Mouse (Mus musculus): ENCODE results near the gene Elmo1. TPM values are rescaled to one million over a fixed set of nuclear protein-coding genes. Genes with fewer than 3 reads are reported as not detected.

The Elmo1 gene
- total and polyA plus RNA-seq, 3 experiments: 5.2 to 7.6 TPM; not detected in 1

DNA sequence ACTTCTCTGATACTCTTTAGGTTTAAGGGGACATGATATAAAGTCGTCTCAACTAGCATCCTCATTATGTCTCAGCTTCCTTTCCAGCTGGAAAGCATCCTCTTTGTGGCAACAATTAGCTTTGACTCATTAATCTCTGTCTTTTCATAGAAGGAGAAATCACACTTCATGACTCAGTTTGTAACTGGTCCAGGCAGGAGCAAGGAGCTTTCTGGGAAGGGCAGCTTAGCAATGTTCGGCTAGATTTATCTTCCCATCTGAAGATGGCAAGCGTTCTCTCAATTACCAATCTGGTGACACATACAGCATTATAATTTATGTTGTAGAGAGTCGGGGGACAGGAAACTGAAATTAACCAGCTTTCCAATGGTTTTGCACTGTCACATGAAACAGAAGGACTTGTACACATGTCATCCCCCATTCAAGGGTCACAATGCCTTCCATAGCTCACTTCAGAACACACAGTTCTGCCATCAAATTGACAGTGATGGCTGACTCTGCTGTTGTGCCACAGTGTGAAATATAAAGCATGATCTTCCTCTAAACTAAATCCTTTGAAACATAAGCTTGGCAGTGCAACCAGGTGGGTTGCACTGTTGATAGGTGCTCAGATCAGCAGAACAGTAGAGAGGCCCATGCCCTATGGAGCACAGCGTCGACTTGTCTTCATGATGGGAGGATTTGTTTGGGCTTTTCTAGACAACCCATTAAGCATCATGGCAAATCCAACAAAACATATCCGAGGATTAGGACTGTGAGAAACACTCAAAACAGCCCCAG, 532.9 kb downstream of the Elmo1 start:
- no peaks in the 10 kb centered on the region for H3K27me3 ChIP-seq (ENCODE audit: control insufficient read depth in 1 of 2, insufficient read depth in 2 of 2, low read length in 2 of 2)
- H3K4me1 ChIP-seq (ENCODE audit: control insufficient read depth in 1 of 2, insufficient read depth in 2 of 2, low read length in 2 of 2): no peaks in the 10 kb centered on the region
- DNase-seq (ENCODE audit: low read depth, low spot score): no peak
- no peaks in the 10 kb centered on the region for H3K9me3 ChIP-seq (replicated peaks; ENCODE audit: insufficient read depth, low read length)
- no peaks in the 10 kb centered on the region for H3K36me3 ChIP-seq (ENCODE audit: control insufficient read depth in 1 of 2, insufficient read depth in 2 of 2, low read length in 2 of 2)
- no peak overlapping the region for H3K4me3 ChIP-seq (ENCODE audit: control insufficient read depth in 1 of 2, insufficient read depth in 1 of 2, low read depth in 2 of 2, low read length in 2 of 2)
- TF ChIP-seq ETS1 (IDR thresholded peaks at IDR 0.05; ENCODE audit: low read depth, low read length) (no peak), SMC3 (IDR thresholded peaks at IDR 0.05; ENCODE audit: low read depth, low read length) (no peak), TCF12 (IDR thresholded peaks at IDR 0.05; ENCODE audit: low read depth, low read length) (no peak), POLR2AphosphoS2 (IDR thresholded peaks at IDR 0.05; ENCODE audit: low read length) (no peak), CTCF (IDR thresholded peaks at IDR 0.05 in 2 of 3, conservative IDR thresholded peaks at IDR 0.05 in 1 of 3; ENCODE audit: control insufficient read depth in 1 of 3, insufficient read depth in 1 of 3, low read depth in 2 of 3, low read length in 3 of 3, poor library complexity in 1 of 3, severe bottlenecking in 1 of 3) (no peak), ZKSCAN1 (IDR thresholded peaks at IDR 0.05; ENCODE audit: low read depth, low read length) (no peak), ZMIZ1 (IDR thresholded peaks at IDR 0.05; ENCODE audit: low read depth, low read length) (no peak), USF2 (IDR thresholded peaks at IDR 0.05; ENCODE audit: borderline replicate concordance in 1 of 2, insufficient read depth in 1 of 2, low read depth in 1 of 2, low read length in 2 of 2) (no peak), GABPA (IDR thresholded peaks at IDR 0.05; ENCODE audit: low read depth, low read length) (no peak), NRF1 (IDR thresholded peaks at IDR 0.05; ENCODE audit: insufficient read depth, low read depth, low read length, poor library complexity, severe bottlenecking) (no peak), RAD21 (IDR thresholded peaks at IDR 0.05; ENCODE audit: low read depth, low read length) (no peak)
- H3K9ac ChIP-seq (ENCODE audit: control insufficient read depth, low read depth, low read length, poor library complexity, severe bottlenecking): no peak overlapping the region
- no peaks in the 10 kb centered on the region for H3K79me2 ChIP-seq (ENCODE audit: control insufficient read depth, insufficient read depth, low read length, poor library complexity)
- no peak overlapping the region for H3K27ac ChIP-seq (ENCODE audit: control insufficient read depth, low read depth, low read length)

DNA sequence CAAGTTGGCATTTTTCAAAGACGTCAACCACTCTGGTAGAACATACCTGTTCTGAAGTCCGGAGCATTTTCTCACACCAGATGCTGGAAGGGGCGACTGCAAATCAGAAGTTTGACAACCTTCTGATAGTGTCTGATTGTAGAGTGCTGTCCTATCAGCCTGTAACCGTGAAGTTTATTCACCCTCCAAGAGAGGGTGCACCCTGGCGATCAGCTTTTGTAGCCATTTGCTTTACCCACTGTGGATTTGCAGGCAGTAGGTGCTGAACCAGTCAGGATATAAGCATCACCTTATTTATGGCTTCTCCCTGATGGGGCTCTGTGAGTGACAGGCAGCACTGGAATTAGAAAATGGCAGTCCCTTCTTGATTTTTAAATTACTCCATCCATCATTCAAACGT, 537.4 kb downstream of the Elmo1 start:
- H3K36me3 ChIP-seq (ENCODE audit: control insufficient read depth in 1 of 2, insufficient read depth in 2 of 2, low read length in 2 of 2): no peaks in the 10 kb centered on the region
- TF ChIP-seq MAFK (IDR thresholded peaks at IDR 0.05; ENCODE audit: borderline replicate concordance, low read depth, low read length) (no peak), ZNF384 (IDR thresholded peaks at IDR 0.05; ENCODE audit: low read depth, low read length) (no peak), NELFE (IDR thresholded peaks at IDR 0.05; ENCODE audit: low read depth, low read length) (no peak), POLR2AphosphoS2 (IDR thresholded peaks at IDR 0.05; ENCODE audit: low read length) (no peak), BHLHE40 (IDR thresholded peaks at IDR 0.05; ENCODE audit: borderline replicate concordance, low read depth, low read length) (no peak)
- H3K79me2 ChIP-seq (ENCODE audit: control insufficient read depth, insufficient read depth, low read length, poor library complexity): no peaks in the 10 kb centered on the region
- H3K9ac ChIP-seq (ENCODE audit: control insufficient read depth, low read depth, low read length, poor library complexity, severe bottlenecking): no peak overlapping the region
- H3K27me3 ChIP-seq (ENCODE audit: control insufficient read depth in 1 of 2, insufficient read depth in 2 of 2, low read length in 2 of 2): no peaks in the 10 kb centered on the region
- no peaks in the 10 kb centered on the region for H3K4me1 ChIP-seq (ENCODE audit: control insufficient read depth in 1 of 2, insufficient read depth in 2 of 2, low read length in 2 of 2)
- H3K27ac ChIP-seq (ENCODE audit: control insufficient read depth, low read depth, low read length): no peak overlapping the region
- H3K4me3 ChIP-seq (ENCODE audit: control insufficient read depth in 1 of 2, insufficient read depth in 1 of 2, low read depth in 2 of 2, low read length in 2 of 2): no peak overlapping the region
- no peaks in the 10 kb centered on the region for H3K9me3 ChIP-seq (replicated peaks; ENCODE audit: insufficient read depth, low read length)
- no peak for DNase-seq (ENCODE audit: low read depth, low spot score)
